Mouse (Mus musculus) limb, embryonic 15.5 days (tissue): ENCODE results near the gene Ebf3. TPM values are rescaled to one million over a fixed set of nuclear protein-coding genes. Genes with fewer than 3 reads are reported as not detected.

Experiments used
- ATAC-seq: fragments of 200-750 bp; cut with Nextera tagmentation; 2 replicates; pipeline ENCODE4 v1.8.0; 2017; ENCODE audit warnings: low read depth, moderate TSS enrichment; ENCODE audit not compliant: insufficient number of reproducible peaks, low FRiP score, low TSS enrichment
- H3K27ac ChIP-seq: fragments of 300-500 bp; sonication (generic); 2 replicates; pipeline ENCODE4 v1.5.1; 2015; ENCODE audit warnings: moderate library complexity, mild to moderate bottlenecking, inconsistent platforms
- H3K27me3 ChIP-seq: fragments of 300-500 bp; sonication (generic); 2 replicates; pipeline ENCODE4 v1.6.1; 2015; ENCODE audit warnings: inconsistent platforms
- H3K36me3 ChIP-seq: fragments of 300-500 bp; sonication (generic); 2 replicates; pipeline ENCODE4 v1.6.1; 2015; ENCODE audit warnings: inconsistent platforms
- H3K4me1 ChIP-seq: fragments of 300-500 bp; sonication (generic); 2 replicates; pipeline ENCODE4 v1.6.1; 2015; ENCODE audit warnings: inconsistent platforms
- H3K4me2 ChIP-seq: fragments of 300-500 bp; sonication (generic); 2 replicates; pipeline ENCODE4 v1.6.1; 2015; ENCODE audit warnings: mild to moderate bottlenecking, inconsistent platforms
- H3K4me3 ChIP-seq: fragments of 300-500 bp; sonication (generic); 2 replicates; pipeline ENCODE4 v1.5.1; 2015; ENCODE audit warnings: mild to moderate bottlenecking, inconsistent platforms
- H3K9ac ChIP-seq: fragments of 300-500 bp; sonication (generic); 2 replicates; pipeline ENCODE4 v1.6.1; 2015; ENCODE audit warnings: inconsistent platforms
- H3K9me3 ChIP-seq: fragments of 300-500 bp; sonication (generic); 2 replicates; pipeline ENCODE4 v1.6.1; 2016; ENCODE audit warnings: inconsistent platforms
- WGBS: fragments of 180-500 bp; shearing (Covaris S2); methylation state at CpG from one replicate; pipeline ENCODE4 v1.1.7; 2015; 5-methylcytosine and 5-hydroxymethylcytosine counted together
- polyA plus RNA-seq: library from polyadenylated mRNA; unstranded; fragments of >200 nt; fragmentation: Nextera tagmentation; extraction: Ambion mirVana; gene quantifications from 2 replicates; pipeline ENCODE4 v1.2.1, GENCODE M21; 2015

Ebf3 gene
- polyA plus RNA-seq, 1 experiment from 2014 or later = 8.1 TPM

DNA sequence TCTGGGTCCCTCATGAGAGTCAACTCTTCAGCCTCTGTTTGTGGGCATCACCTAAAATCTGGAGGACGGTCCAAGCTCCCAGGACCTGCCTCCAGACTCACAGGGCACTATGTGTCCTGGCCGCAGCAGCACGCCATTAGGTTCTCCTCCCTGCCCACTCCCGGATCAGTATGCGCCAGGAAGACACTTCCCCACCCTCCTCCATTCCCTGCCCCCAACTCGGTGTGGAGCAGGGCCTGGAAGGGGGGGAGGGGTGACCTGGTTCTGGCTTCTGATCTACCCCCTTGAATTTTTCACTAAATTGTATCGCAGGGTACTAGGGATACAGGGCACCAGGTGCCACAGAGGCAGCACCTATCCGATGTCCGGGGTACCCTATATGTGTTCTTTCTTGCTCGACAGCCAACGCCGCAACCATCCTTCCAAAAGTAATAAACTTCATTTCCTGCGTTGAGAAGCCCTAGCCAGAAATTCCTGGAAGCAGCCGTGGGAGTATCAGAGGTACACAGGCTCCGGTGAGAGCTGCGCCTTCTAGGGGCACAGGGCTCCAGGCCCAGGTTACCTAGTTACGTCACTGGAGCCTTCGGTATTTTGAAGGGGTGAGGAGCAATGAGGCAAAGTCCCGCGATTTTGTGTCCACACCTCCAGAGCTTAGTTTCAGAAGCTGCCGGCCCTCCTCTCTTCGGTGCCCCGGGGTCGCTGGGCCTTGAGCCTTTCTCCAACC, 3.6 kb upstream of the Ebf3 start:
- 5% methylated on average over 24 of the region's 24 CpGs for WGBS
- H3K27ac ChIP-seq = peak overlapping the region; percentile 78
- ATAC-seq = no peak
- peaks cover 83% of the 10 kb centered on the region for H3K4me1 ChIP-seq
- no peaks in the 10 kb centered on the region for H3K9me3 ChIP-seq
- no peaks in the 10 kb centered on the region for H3K36me3 ChIP-seq
- H3K27me3 ChIP-seq = peaks cover 98% of the 10 kb centered on the region
- peak overlapping the region; percentile 32 for H3K4me3 ChIP-seq
- H3K9ac ChIP-seq = no peak overlapping the region
- peak overlapping the region; percentile 44 for H3K4me2 ChIP-seq

DNA sequence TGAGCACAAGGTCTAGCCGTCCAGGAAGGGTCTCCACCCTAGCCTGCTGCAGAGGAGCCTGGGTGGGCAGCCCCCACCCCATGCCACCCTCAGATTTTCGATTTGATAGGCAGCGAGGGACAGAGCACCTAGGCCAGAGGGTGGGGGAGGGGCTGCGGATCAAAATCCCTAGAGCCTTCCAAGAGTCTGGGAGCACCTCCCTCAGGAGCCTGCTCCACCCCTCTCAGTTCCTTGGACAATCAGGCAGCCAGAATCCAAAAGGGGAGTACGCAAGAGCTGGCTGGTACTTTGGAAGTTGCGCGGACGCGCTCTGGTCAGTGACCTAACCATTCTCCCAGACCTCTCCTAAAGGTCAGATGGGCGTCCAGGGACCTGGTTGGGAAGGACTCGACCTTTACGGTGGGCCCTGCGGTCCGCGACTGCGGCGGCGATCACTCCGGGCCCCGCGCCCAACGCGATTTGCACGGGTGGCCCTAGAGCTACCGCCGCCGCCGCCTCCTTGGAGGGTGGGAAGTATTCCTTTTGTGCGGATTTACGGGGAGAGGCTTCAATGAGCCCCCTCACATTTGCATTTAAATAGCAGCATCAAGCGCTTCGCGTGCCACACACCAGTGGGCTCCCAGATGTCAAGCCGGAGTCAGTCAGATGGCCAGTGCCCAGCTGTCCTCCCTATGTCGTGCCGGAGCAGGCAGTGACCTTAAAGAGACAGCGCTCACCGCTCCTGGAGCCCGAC, 2.8 kb upstream of the Ebf3 start:
- Histone ChIP-seq H3K9ac (peak overlapping the region; percentile 8; the same call in 1 of the 2 replicates), H3K4me1 (peaks cover 76% of the 10 kb centered on the region), H3K36me3 (no peaks in the 10 kb centered on the region), H3K27ac (peak overlapping the region; percentile 78), H3K27me3 (peaks cover 90% of the 10 kb centered on the region), H3K4me3 (peak overlapping the region; percentile 32), H3K9me3 (no peaks in the 10 kb centered on the region), H3K4me2 (peak overlapping the region; percentile 44)
- ATAC-seq = no peak
- WGBS = 3% methylated on average over 39 of the region's 39 CpGs

DNA sequence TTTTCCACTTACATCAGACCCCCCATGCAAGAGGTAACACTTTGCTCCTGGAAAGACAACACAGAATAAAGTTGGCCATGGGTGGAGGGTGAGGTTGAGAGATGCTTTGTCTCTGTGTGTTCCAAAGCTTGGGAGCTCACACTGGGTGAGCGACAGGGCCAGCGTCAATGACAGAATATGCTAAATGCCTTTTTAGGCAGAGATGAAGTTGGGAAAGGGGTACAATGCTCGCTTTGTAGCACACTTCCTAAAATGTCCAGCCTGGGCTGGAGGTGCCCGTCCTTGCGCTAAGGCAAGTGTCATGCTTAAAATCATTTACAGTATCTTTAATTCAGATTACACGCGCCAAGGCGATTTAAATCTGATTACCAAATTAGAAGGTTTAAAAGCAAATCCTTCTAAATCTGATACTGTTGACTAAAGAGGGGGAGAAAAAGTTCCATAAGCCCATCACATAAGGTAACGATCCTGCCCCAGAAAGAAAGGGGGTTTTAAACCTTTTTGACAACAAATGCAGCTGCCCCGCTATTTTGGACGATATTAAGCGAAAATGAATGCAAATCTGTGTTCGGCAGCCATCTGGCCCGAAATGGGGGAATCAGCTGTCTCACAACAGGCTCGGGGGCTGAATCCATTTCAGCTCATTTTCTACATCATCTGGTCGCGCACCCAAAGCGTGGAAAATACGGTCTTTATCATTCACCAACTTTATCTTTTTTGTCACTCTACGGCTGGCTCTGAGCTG, 2.1 kb upstream of the Ebf3 start:
- peak overlapping the region; percentile 44 for H3K4me2 ChIP-seq
- H3K4me1 ChIP-seq = peaks cover 69% of the 10 kb centered on the region
- no peak for ATAC-seq
- 8% methylated on average over 20 of the region's 20 CpGs for WGBS
- H3K4me3 ChIP-seq = peak overlapping the region; percentile 69
- H3K9ac ChIP-seq = peak overlapping the region; percentile 8; the same call in 1 of the 2 replicates
- H3K9me3 ChIP-seq = no peaks in the 10 kb centered on the region
- peak overlapping the region; percentile 78 for H3K27ac ChIP-seq
- peaks cover 87% of the 10 kb centered on the region for H3K27me3 ChIP-seq
- no peaks in the 10 kb centered on the region for H3K36me3 ChIP-seq

DNA sequence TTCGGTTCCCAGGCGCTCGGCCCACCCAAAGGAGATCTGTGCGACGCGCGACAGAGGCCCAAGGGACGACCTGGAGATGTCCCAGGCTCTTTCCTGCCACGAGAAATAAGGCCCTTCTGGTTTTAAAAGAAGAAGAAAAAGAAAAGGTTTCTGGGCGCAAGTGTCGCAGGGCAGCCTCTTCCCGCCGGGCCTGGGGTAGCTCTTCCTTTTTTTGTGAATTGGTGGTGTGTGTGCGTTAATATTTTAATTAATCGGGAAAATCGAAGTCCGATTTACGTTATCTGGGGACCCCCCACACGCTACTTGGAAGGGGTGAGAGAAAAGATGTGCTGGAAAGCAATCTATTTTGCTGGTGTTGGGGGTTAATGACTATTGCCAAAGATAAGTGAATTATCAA, 1.3 kb upstream of the Ebf3 start:
- Histone ChIP-seq H3K27me3 (peaks cover 81% of the 10 kb centered on the region), H3K4me1 (peaks cover 63% of the 10 kb centered on the region), H3K4me2 (peak overlapping the region; percentile 86), H3K36me3 (no peaks in the 10 kb centered on the region), H3K27ac (peak overlapping the region; percentile 81), H3K4me3 (peak overlapping the region; percentile 69), H3K9me3 (no peaks in the 10 kb centered on the region), H3K9ac (peak overlapping the region; percentile 48)
- no peak for ATAC-seq
- WGBS = 12% methylated on average over 19 of the region's 19 CpGs

DNA sequence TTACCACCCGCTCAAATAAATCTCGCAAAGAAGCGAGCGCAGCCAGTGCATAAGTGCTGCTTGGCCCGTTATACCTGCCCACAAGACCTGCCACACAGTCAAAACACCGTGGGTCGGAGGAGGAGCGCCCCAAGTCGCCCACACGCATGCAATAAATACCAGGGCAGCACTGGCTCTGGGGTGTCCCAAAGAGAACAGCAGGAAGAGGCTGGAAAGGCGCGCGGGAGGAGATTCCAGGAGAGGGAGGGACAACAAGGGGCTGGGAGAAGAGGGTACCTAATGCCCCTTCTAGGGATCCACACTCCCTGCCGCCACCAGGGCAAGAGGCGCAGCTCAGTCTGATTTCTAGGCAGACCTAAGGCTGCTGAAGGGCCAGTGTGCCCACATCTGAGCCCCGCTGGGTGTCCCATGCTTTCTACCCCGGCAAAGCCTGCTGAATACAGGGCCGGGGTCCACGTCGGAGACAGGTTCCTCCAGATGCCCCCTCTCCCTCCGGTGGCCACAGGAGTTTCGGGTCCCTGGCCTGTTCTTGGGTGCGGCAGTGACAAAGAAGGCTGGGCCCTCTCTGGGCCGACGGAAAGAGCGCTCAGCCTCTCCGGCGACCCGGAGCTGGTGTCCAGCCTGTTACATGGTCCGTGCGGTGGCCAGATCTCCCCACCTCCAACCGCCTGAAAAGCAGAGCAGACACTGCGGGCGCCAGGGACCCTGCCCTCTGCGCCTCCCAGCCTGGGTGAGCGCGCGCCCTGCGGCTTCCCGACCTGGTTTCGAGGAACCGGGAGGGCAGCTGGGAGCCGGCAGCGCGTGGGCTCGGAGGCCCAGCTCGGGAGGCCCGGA, 682 bp upstream of the Ebf3 start:
- H3K9me3 ChIP-seq = no peaks in the 10 kb centered on the region
- peaks cover 79% of the 10 kb centered on the region for H3K27me3 ChIP-seq
- peak overlapping the region; percentile 86 for H3K4me2 ChIP-seq
- ATAC-seq = peak; percentile 42; the same call in 1 of the 2 replicates
- WGBS = 3% methylated on average over 48 of the region's 48 CpGs
- peak overlapping the region; percentile 81 for H3K27ac ChIP-seq
- no peaks in the 10 kb centered on the region for H3K36me3 ChIP-seq
- H3K9ac ChIP-seq = peak overlapping the region; percentile 48
- H3K4me3 ChIP-seq = peak overlapping the region; percentile 69
- H3K4me1 ChIP-seq = peaks cover 65% of the 10 kb centered on the region

DNA sequence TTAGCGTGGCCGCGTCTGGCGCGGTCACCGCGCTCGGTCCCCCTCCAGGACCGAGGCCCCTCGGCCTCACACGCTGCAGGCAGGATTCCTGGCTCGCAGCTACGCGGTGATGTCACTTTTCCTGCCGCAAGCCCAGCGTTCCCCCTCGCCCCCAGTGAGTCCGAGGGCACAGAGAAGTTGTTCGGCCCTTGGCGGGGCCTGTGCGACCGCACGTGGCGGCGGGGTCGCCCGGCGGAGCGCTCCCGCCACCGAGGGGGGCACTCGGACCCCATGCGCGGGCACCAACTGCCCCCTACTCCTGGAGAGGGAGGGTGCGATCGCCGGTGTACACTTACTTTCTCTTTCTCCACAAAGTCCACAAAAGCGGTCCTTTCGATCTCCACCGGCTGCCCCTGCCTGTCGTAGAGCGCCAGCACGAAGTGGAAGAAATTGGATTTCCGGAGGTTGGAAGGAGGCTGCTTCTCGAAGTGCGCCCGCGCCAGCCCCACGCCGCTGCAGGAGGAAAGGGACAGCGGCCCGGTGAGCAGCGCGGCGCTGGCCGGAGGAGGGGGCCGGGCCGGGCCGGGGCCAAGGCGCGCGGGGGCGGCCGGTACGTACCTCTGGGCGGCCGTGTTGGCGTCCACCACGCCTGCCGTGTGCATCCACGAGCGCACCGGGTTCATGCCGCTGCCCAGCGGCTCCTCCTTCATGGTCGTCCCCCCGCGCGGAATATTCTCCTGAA, 902 bp downstream of the Ebf3 start:
- no peaks in the 10 kb centered on the region for H3K36me3 ChIP-seq
- H3K4me1 ChIP-seq = peaks cover 61% of the 10 kb centered on the region
- H3K4me3 ChIP-seq = peak overlapping the region; percentile 69
- H3K9me3 ChIP-seq = no peaks in the 10 kb centered on the region
- H3K27ac ChIP-seq = peak overlapping the region; percentile 90
- peak overlapping the region; percentile 86 for H3K4me2 ChIP-seq
- H3K9ac ChIP-seq = peak overlapping the region; percentile 82
- under 1% methylated on average over 74 of the region's 79 CpGs for WGBS
- peaks cover 73% of the 10 kb centered on the region for H3K27me3 ChIP-seq
- no peak for ATAC-seq

DNA sequence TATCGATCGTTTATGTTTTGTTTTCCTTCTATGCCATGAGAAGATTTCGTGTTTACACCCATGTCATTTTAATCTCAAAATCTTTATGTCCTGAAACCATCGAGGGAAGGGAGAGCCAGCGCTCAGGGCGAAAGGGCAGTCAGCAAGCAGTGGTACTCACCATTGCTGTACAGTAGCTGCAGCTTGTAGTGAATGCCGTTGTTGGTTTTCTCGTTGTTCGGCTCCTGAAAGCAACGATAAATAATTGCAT, 1.4 kb downstream of the Ebf3 start:
- H3K4me3 ChIP-seq = peak overlapping the region; percentile 69
- WGBS = under 1% methylated on average over 10 of the region's 10 CpGs
- peak overlapping the region; percentile 82 for H3K9ac ChIP-seq
- peaks cover 56% of the 10 kb centered on the region for H3K4me1 ChIP-seq
- H3K27ac ChIP-seq = peak overlapping the region; percentile 90
- peak overlapping the region; percentile 86 for H3K4me2 ChIP-seq
- ATAC-seq = no peak
- H3K9me3 ChIP-seq = no peaks in the 10 kb centered on the region
- H3K36me3 ChIP-seq = no peaks in the 10 kb centered on the region
- peaks cover 68% of the 10 kb centered on the region for H3K27me3 ChIP-seq

DNA sequence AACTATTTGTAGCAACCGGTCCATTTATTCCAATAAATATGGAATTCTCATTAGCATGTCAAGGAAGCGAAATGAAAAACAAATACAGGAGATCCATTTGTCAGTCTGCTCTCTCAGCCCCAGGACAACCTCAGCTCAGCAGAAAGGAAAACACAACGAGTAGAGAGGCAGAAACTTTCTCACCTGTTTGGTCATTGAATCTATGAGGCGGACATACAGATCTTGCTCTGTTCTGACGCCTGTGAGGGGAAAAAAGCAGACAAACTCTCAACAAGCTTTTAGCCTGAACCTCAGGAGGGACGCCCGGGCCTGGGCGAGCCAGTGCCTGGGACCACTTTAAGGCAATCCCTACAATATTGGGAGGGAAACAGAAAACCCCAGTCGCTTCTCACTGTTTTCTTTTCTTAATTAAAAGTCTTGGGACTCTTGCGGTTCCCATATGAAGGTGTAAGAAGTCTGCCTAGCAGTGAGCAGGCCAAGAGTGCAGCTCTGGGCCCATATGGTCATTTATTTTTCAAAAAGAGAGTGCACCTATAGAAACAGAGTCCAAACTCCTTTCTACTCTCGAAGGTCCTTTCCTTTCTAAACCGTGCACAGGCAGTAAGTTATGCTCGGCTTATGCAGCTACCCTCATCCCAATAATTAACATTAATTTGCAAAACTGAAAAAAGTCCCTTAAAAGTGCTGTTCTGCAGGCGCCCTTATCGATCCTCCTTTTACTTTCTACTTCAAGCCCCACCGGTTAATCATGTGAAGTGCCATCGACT, 1.9 kb downstream of the Ebf3 start:
- Histone ChIP-seq H3K27me3 (peaks cover 63% of the 10 kb centered on the region), H3K36me3 (no peaks in the 10 kb centered on the region), H3K27ac (peak overlapping the region; percentile 90), H3K4me2 (peak overlapping the region; percentile 86), H3K9me3 (no peaks in the 10 kb centered on the region), H3K9ac (peak overlapping the region; percentile 82), H3K4me1 (peaks cover 51% of the 10 kb centered on the region), H3K4me3 (peak overlapping the region; percentile 69)
- 7% methylated on average over 17 of the region's 17 CpGs for WGBS
- no peak for ATAC-seq

DNA sequence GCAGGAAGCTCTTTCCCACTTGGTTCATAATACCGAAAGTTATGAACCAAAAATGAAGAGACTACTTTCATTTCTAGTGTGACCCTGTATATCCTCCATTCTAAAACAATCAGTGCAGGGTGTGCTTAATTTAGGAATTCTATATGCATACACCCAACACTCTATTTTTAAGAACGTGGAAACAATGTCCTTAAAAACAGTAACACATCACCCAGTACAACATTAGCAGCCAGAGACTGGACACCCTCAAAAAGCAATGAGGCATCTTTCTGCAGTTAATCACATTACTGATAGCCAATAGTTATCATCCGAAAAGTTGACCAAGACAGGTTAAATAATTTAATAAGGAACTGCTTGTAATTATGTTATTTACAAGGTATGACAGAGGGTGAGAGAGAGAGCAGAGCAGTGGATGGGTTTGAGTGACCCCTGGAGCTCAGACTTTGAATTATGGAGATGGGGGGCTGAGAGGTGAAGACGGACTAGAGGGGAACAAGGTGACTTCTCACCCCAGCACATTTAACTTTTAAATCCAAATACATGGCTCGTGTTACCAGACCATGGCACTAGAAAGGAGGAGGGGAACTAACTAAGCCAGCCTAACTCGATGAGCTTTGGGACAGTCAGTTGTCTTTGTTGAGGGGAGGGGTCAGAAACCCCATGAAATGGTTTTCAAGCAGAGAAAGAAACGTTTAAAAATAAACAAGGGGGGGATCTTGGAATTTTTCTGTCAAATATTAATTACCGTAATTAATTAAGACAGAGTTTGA, 2.7 kb downstream of the Ebf3 start:
- H3K4me3 ChIP-seq = peak overlapping the region; percentile 69
- no peak for ATAC-seq
- peaks cover 57% of the 10 kb centered on the region for H3K27me3 ChIP-seq
- no peaks in the 10 kb centered on the region for H3K9me3 ChIP-seq
- H3K36me3 ChIP-seq = no peaks in the 10 kb centered on the region
- 0 out of 2 replicates have a peak overlapping the region, but pooled peaks have one; percentile 20 for H3K9ac ChIP-seq
- peak overlapping the region; percentile 86 for H3K4me2 ChIP-seq
- H3K27ac ChIP-seq = peak overlapping the region; percentile 76
- WGBS = 11% methylated on average over 8 of the region's 8 CpGs
- peaks cover 44% of the 10 kb centered on the region for H3K4me1 ChIP-seq

DNA sequence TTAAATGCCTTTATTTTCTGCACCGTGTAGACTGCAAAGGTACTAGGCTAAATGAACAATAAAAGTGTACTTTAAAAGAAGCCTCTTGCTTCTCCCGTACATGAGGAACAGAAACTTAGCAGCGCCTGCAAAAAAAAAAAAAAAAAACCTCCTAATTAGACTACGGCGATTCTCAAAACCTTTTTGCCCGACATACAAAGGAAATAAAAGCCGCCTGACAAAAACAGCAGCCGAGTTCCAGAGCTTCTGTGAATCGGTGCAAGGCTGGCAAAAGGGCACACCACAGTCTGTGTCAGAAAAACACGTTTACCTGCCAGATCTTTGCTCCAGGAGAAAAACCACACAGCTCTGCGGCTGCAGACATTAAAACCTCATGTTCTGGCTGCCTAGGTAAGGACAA, 3.4 kb downstream of the Ebf3 start:
- H3K4me3 ChIP-seq = peak overlapping the region; percentile 69
- peak overlapping the region; percentile 20; the same call in 1 of the 2 replicates for H3K9ac ChIP-seq
- no peaks in the 10 kb centered on the region for H3K36me3 ChIP-seq
- H3K9me3 ChIP-seq = no peaks in the 10 kb centered on the region
- H3K4me2 ChIP-seq = peak overlapping the region; percentile 86
- peaks cover 44% of the 10 kb centered on the region for H3K4me1 ChIP-seq
- H3K27ac ChIP-seq = peak overlapping the region; percentile 76
- ATAC-seq = no peak
- peaks cover 57% of the 10 kb centered on the region for H3K27me3 ChIP-seq
- WGBS = 6% methylated on average over 11 of the region's 11 CpGs
